Mouse (Mus musculus): ENCODE measurements around the gene Ptprm.

- TF ChIP-seq TAL1 (IDR thresholded peaks at IDR 0.05; ENCODE audit: low read length) (no peak), GATA1 (IDR thresholded peaks at IDR 0.05; ENCODE audit: low read length) (no peak)
These were observed 88.0 kb downstream of the Ptprm start for GRCm38 (mm10) chr17:67266270-67266669.
